Mouse (Mus musculus) heart, embryonic 15.5 days (tissue): ENCODE data around the gene Mta1. TPM values are rescaled to one million over a fixed set of nuclear protein-coding genes. Genes with fewer than 3 reads are reported as not detected.

Experiments
- ATAC-seq: fragments of 200-750 bp; cut with Nextera tagmentation; replicated peaks from 2 replicates; pipeline ENCODE4 v1.8.0; 2017; ENCODE audit warnings: low read depth, moderate TSS enrichment; ENCODE audit not compliant: insufficient number of reproducible peaks, insufficient read depth, low FRiP score
- H3K27ac ChIP-seq: fragments of 300-500 bp; sonication (generic); 2 replicates; pipeline ENCODE4 v1.5.1; 2015; ENCODE audit warnings: mild to moderate bottlenecking, inconsistent platforms
- H3K27me3 ChIP-seq: fragments of 300-500 bp; sonication (generic); 2 replicates; pipeline ENCODE4 v1.6.1; 2015; ENCODE audit warnings: inconsistent platforms
- H3K36me3 ChIP-seq: fragments of 300-500 bp; sonication (generic); 2 replicates; pipeline ENCODE4 v1.6.1; 2015; ENCODE audit warnings: mild to moderate bottlenecking, inconsistent platforms
- H3K4me1 ChIP-seq: fragments of 300-500 bp; sonication (generic); replicated peaks from 2 replicates; pipeline ENCODE4 v1.6.1; 2015; ENCODE audit warnings: inconsistent platforms
- H3K4me2 ChIP-seq: fragments of 300-500 bp; sonication (generic); 2 replicates; pipeline ENCODE4 v1.6.1; 2015; ENCODE audit warnings: inconsistent platforms, mild to moderate bottlenecking, moderate library complexity
- H3K4me3 ChIP-seq: fragments of 300-500 bp; sonication (generic); 2 replicates; pipeline ENCODE4 v1.5.1; 2015; ENCODE audit warnings: mild to moderate bottlenecking, inconsistent platforms
- H3K9ac ChIP-seq: fragments of 300-500 bp; sonication (generic); 2 replicates; pipeline ENCODE4 v1.6.1; 2015; ENCODE audit warnings: mild to moderate bottlenecking, inconsistent platforms
- H3K9me3 ChIP-seq: fragments of 300-500 bp; sonication (generic); replicated peaks from 2 replicates; pipeline ENCODE4 v1.6.1; 2016; ENCODE audit warnings: inconsistent platforms
- WGBS: fragments of 180-500 bp; shearing (Covaris S2); methylation state at CpG from one replicate; pipeline ENCODE4 v1.1.7; 2015; ENCODE audit warnings: mixed read lengths; 5-methylcytosine and 5-hydroxymethylcytosine counted together
- polyA plus RNA-seq: library from polyadenylated mRNA; unstranded; fragments of >200 nt; fragmentation: Nextera tagmentation; extraction: Ambion mirVana; gene quantifications from 2 replicates; pipeline ENCODE4 v1.2.1, GENCODE M21; 2015

The Mta1 gene
- polyA plus RNA-seq, 1 experiment from 2014 or later = 11.3 TPM

- H3K36me3 ChIP-seq = peaks cover 49% of the 10 kb centered on the region
- H3K9ac ChIP-seq = no peak overlapping the region
- no peak overlapping the region for H3K4me2 ChIP-seq
These were observed 16.1 kb downstream of the Mta1 start for GRCm38 (mm10) chr12:113114141-113114540.

DNA sequence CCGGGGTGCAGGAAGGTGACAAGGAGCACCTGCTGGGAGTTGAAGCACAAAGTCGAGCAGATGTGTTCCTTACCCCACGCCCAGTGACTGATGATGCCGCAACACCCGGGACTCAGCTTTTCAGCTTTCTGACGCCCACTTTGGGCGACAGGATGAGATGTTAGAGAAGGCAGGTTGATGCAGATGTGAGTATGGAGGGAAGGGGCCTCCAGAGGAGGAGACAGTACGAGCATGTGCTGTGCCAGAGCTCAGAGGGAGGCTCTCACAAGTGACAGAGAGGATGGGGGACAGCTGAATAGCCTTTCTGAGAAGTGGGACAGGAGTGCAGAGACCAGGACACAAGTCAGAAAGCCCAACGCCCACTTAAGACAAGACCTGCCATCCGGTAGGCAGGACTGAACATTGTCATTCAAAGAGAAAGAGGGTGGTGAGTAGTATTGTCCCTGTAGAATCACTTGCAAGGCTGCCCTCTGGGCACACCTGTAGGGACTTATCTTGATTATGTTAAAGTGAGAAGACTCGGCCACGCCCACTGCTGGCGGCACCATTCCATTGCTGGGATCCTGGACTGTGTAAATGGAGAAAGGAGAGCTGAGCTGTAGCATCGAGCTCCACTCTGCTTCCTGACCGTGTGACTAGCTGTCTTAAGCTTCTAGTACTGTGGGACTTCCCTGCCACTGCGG, 16.9 kb downstream of the Mta1 start:
- Histone ChIP-seq H3K4me2 (no peak overlapping the region), H3K9me3 (no peaks in the 10 kb centered on the region), H3K27ac (no peak overlapping the region), H3K4me3 (no peak overlapping the region), H3K9ac (no peak overlapping the region), H3K36me3 (peaks cover 50% of the 10 kb centered on the region), H3K4me1 (peaks cover 19% of the 10 kb centered on the region), H3K27me3 (no peaks in the 10 kb centered on the region)
- 78% methylated on average over 16 of the region's 16 CpGs for WGBS
- no peak for ATAC-seq

More at GRCm38 (mm10) chr12:113114141-113114540, 16.1 kb downstream of the Mta1 start:
- Histone ChIP-seq H3K4me1 (peaks cover 12% of the 10 kb centered on the region; the same call in 1 of the 2 replicates), H3K4me3 (no peak overlapping the region), H3K27me3 (no peaks in the 10 kb centered on the region), H3K9me3 (no peaks in the 10 kb centered on the region), H3K27ac (no peak overlapping the region)
- 82% methylated on average over 4 of the region's 4 CpGs for WGBS
- ATAC-seq = no peak

- 85% methylated on average over 20 of the region's 20 CpGs for WGBS
- peak; percentile 58; the same call in 1 of the 2 replicates for ATAC-seq
- Histone ChIP-seq H3K4me1 (peaks cover 21% of the 10 kb centered on the region), H3K36me3 (peaks cover 77% of the 10 kb centered on the region), H3K9ac (no peak overlapping the region), H3K27ac (peak overlapping the region; percentile 51), H3K4me3 (no peak overlapping the region), H3K4me2 (no peak overlapping the region), H3K9me3 (no peaks in the 10 kb centered on the region), H3K27me3 (no peaks in the 10 kb centered on the region)
These were observed 21.7 kb downstream of the Mta1 start for GRCm38 (mm10) chr12:113119516-113120410.

DNA sequence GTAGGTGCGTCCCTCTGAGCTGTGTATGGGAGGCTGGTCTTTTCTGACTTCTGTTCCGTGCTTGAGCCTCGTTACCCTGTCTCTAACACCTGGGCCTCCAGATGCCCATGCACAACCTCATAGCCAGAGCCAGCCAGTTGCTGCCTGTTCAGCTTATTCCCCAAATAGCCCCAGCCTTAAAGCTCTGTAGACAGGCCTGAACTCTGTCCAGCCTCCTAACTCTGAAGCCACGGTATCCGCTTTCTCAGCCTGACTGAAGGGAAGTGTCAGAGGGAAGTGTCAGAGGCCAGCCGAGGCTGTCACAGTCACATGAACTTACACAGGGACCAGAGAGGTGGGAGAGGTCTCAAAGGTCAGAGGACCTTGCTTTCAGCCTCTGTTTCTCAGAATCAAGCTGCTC, 26.6 kb downstream of the Mta1 start:
- Histone ChIP-seq H3K36me3 (peaks cover 80% of the 10 kb centered on the region), H3K4me3 (no peak overlapping the region), H3K4me1 (peaks cover 14% of the 10 kb centered on the region), H3K9ac (no peak overlapping the region), H3K27me3 (no peaks in the 10 kb centered on the region), H3K27ac (0 out of 2 replicates have a peak overlapping the region, but pooled peaks have one; percentile 1), H3K9me3 (no peaks in the 10 kb centered on the region), H3K4me2 (no peak overlapping the region)
- ATAC-seq = no peak
- whole genome bisulfite sequencing = 58% methylated on average over 6 of the region's 6 CpGs

DNA sequence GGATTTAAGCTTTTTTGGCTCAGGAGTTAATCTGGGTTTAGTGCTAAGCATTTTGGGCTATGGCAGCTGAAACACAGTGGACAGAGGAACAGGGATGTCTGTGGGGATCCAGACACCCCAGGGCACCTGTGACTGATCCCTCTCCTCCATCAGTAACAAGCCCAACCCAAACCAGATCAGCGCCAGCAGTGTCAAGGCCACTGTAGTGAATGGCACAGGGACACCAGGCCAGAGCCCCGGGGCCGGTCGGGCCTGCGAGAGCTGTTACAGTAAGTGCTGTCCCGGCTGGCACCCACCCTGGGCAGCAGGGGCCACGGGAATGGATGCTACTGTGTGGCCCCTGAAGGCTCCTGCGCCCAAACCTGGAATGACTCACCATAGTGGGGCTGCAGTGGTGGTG, 32.7 kb downstream of the Mta1 start:
- H3K27ac ChIP-seq = no peak overlapping the region
- WGBS = 95% methylated on average over 8 of the region's 8 CpGs
- H3K9ac ChIP-seq = no peak overlapping the region
- H3K27me3 ChIP-seq = no peaks in the 10 kb centered on the region
- H3K4me1 ChIP-seq = peaks cover 42% of the 10 kb centered on the region
- no peak for ATAC-seq
- no peaks in the 10 kb centered on the region for H3K9me3 ChIP-seq
- H3K36me3 ChIP-seq = peaks cover 78% of the 10 kb centered on the region
- H3K4me3 ChIP-seq = no peak overlapping the region
- no peak overlapping the region for H3K4me2 ChIP-seq

- Histone ChIP-seq H3K27ac (peak overlapping the region; percentile 93), H3K9me3 (no peaks in the 10 kb centered on the region), H3K9ac (no peak overlapping the region), H3K4me1 (peaks cover 50% of the 10 kb centered on the region), H3K4me2 (no peak overlapping the region), H3K27me3 (no peaks in the 10 kb centered on the region), H3K36me3 (peaks cover 79% of the 10 kb centered on the region), H3K4me3 (no peak overlapping the region)
- no peak for ATAC-seq
- 93% methylated on average over 14 of the region's 14 CpGs for WGBS
These were observed 33.5 kb downstream of the Mta1 start for GRCm38 (mm10) chr12:113131601-113132000.

- Histone ChIP-seq H3K36me3 (peaks cover 78% of the 10 kb centered on the region), H3K27ac (peak overlapping the region; percentile 93), H3K4me1 (peaks cover 60% of the 10 kb centered on the region), H3K9ac (0 out of 2 replicates have a peak overlapping the region, but pooled peaks have one; percentile 29), H3K4me3 (no peak overlapping the region), H3K27me3 (no peaks in the 10 kb centered on the region), H3K4me2 (no peak overlapping the region), H3K9me3 (no peaks in the 10 kb centered on the region)
- peak; percentile 94 for ATAC-seq
- WGBS = 26% methylated on average over 2 of the region's 2 CpGs
These were observed 34.5 kb downstream of the Mta1 start for GRCm38 (mm10) chr12:113132567-113132966.

- Histone ChIP-seq H3K4me2 (peak overlapping the region; percentile 16), H3K36me3 (peaks cover 71% of the 10 kb centered on the region), H3K27ac (peak overlapping the region; percentile 93), H3K9ac (peak overlapping the region; percentile 36), H3K27me3 (no peaks in the 10 kb centered on the region), H3K4me1 (peaks cover 65% of the 10 kb centered on the region), H3K4me3 (no peak overlapping the region), H3K9me3 (no peaks in the 10 kb centered on the region)
- ATAC-seq = peak; percentile 2; the same call in 1 of the 2 replicates
- WGBS = 68% methylated on average over 9 of the region's 9 CpGs
These were observed 35.2 kb downstream of the Mta1 start for GRCm38 (mm10) chr12:113133260-113133659.

DNA sequence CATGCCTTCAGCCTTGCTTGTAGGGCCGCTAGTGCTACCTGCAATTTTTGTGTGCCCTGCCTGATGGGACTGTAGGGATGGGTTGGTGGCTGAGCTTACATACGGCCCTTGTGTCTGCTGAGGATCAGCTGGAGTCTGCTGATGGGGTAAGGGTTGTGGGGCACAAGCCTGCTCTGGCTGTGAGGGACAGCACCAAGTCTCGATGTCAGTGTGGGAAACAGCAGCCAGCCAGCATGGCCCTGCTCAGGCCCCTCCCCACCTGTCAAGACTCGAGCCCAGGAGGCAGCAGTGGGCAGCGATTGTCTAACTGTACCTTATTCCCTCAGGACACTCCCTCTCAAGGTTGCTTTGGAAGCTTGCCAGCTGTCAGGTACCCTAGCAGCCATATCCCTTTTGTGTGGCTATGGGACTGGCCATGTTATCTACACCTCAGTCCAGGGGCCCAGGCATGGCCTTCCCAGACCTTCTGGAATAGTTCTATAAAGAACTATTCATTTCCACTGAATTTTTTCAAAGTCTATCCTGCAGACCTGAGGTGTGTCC, 35.9 kb downstream of the Mta1 start:
- Histone ChIP-seq H3K4me1 (peaks cover 72% of the 10 kb centered on the region), H3K4me3 (no peak overlapping the region), H3K9ac (peak overlapping the region; percentile 36), H3K4me2 (peak overlapping the region; percentile 16; the same call in 1 of the 2 replicates), H3K27ac (peak overlapping the region; percentile 93), H3K36me3 (peaks cover 64% of the 10 kb centered on the region), H3K27me3 (no peaks in the 10 kb centered on the region), H3K9me3 (no peaks in the 10 kb centered on the region)
- WGBS = 58% methylated on average over 5 of the region's 5 CpGs
- no peak for ATAC-seq

- Histone ChIP-seq H3K9me3 (no peaks in the 10 kb centered on the region), H3K36me3 (peaks cover 58% of the 10 kb centered on the region), H3K4me2 (no peak overlapping the region), H3K4me1 (peaks cover 78% of the 10 kb centered on the region), H3K4me3 (no peak overlapping the region), H3K27me3 (no peaks in the 10 kb centered on the region), H3K27ac (peak overlapping the region; percentile 93), H3K9ac (no peak overlapping the region)
- ATAC-seq = no peak
- WGBS = 74% methylated on average over 4 of the region's 4 CpGs
These were observed 36.4 kb downstream of the Mta1 start for GRCm38 (mm10) chr12:113134502-113134901.

GRCm38 (mm10) chr12:113135401-113135800, 37.3 kb downstream of the Mta1 start:
- H3K9me3 ChIP-seq = no peaks in the 10 kb centered on the region
- H3K4me1 ChIP-seq = peaks cover 82% of the 10 kb centered on the region
- H3K27ac ChIP-seq = no peak overlapping the region

More at GRCm38 (mm10) chr12:113135401-113135800, 37.3 kb downstream of the Mta1 start:
- WGBS = 79% methylated on average over 7 of the region's 7 CpGs
- H3K4me2 ChIP-seq = no peak overlapping the region
- no peaks in the 10 kb centered on the region for H3K27me3 ChIP-seq
- 0 out of 2 replicates have a peak overlapping the region, but pooled peaks have one; percentile 9 for H3K9ac ChIP-seq
- H3K36me3 ChIP-seq = peaks cover 52% of the 10 kb centered on the region
- ATAC-seq = no peak
- H3K4me3 ChIP-seq = no peak overlapping the region
